Mouse (Mus musculus) embryo, embryonic 11.5 days (tissue): ENCODE results near the gene Gm21060.
"Not testable (repeated sequence)": the region's sequence is repeated elsewhere in the genome, so short reads cannot be mapped to it uniquely, and the experiment has no call there.

Experiments used
- DNase-seq: peaks from one replicate; pipeline ENCODE4 v3.0.0-alpha.2; 2012; ENCODE audit warnings: low read depth, low spot score

Gene Gm21060

DNA sequence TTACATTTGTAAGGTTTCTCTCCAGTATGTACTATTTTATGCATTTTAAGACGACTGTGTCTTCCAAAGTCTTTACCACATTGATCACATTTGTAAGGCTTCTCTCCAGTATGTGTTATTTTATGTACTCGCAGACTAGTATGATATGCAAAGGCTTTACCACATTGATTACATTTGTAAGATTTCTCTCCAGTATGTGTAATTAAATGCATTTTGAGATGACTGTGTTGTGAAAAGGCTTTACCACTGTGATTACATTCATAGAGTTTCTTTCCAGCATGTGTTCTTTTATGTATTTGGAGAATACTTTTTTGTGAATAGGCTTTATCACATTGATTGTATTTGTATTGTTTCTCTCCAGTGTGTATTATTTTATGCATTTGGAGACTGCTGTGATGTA is at the start of gene Gm21060:
Gm21060 (minus strand) TSS at position 101 of the 400 bp plus-strand sequence.
- DNase-seq, result no peak

GRCm38 (mm10) chr19:61320844-61321243 is 24.0 kb upstream of the Gm21060 start:
- not testable (repeated sequence) for DNase-seq

GRCm38 (mm10) chr19:61313185-61313584 is 16.3 kb upstream of the Gm21060 start:
- DNase-seq, result not testable (repeated sequence)

DNA sequence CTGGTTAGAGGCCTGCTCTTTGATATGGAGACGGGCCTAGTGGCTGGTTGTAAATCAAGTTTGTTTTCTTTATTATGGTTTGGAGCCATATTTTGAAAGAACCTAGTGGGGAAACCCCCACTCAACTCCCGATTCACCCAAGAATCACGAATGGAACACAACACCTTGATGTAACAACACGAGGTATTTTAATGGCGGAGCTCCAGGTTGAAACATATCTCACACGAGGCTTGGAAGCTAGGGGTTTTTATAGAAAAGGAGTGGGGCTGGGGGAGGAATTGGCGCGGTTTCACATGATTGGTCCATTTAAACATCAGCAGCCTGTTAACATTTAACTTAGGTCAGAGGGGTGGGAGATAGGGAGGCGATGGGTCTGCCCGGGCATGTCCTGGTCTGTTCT is 15.5 kb upstream of the Gm21060 start:
- not testable (repeated sequence) for DNase-seq

DNA sequence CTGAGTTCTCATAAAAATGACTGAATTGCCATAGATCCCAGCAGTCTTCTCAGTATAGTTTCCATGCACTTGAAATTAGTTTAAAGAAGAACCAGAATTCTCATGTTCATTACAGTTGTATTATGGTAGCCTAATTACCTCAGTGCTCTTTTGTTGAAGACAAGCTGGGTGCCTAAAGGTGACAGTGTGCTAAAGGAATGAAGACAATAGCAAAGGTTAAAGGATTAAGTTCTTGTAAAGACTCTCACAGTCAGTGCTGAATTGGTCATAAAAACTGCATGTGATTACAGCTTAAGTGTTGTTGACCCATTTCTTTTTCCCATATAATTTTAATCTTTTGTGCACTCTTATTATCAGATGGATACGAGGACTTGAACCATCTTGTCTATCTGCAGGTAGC is 11.2 kb upstream of the Gm21060 start:
- not testable (repeated sequence) for DNase-seq

DNA sequence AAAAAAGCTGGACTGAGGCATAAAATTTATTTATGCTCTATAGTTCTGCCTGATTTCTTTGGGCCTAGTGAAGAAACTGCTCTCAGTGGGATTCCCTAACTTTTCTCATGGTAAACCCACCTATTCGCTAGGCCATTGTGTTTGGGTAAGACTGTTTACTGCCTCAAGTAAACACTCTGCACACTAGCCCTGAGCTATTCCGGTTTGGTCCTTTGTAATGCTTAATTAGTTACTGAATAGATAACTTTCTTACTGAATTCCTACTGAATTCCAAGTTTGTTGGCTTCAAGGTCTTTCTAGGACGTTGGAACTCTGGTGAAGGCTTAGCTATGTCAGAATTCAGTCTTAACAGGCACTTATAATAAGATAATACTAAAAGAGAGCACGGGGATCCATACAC is 11.8 kb downstream of the Gm21060 start:
- not testable (repeated sequence) for DNase-seq

DNA sequence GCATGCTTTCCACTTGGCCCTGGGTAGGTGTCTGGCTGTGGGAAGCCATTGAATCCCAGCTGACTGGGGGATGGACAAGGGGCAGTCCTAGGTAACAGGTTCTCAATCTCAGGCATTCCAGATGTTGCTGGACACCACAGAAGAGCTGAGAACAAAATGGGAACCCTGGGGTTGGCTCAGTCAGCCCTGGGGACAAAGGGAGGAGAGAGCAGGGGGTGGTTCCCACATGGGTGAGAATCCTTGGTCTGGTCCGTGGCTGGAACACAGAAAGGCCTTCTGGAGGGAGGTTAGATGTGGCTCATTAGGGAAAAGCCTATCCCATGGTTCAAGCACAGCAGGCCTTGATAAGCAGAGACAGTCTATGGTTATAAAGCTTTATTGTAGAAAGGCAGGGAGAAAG is 13.3 kb downstream of the Gm21060 start:
- no peak for DNase-seq

DNA sequence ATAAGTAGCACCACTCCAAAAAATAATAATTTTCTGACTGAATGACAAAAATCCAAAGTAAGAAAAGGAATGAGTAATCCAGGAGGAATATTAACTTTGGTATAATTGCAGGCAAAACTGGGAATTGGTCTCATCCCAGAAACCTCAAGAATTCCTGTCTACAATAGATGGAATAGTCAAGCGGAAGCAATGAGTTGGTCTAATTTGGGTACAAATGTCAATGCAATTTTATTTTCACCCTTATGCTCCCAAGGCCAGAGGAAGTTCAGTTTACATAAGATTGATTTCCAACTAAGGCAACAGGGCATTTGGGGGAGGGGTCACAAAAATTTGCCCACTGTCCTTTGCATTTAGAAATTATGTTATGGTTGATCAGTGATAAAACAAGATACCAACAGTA is 21.4 kb downstream of the Gm21060 start:
- no peak for DNase-seq

GRCm38 (mm10) chr19:61269141-61269540 is 27.7 kb downstream of the Gm21060 start:
- not testable (repeated sequence) for DNase-seq

DNA sequence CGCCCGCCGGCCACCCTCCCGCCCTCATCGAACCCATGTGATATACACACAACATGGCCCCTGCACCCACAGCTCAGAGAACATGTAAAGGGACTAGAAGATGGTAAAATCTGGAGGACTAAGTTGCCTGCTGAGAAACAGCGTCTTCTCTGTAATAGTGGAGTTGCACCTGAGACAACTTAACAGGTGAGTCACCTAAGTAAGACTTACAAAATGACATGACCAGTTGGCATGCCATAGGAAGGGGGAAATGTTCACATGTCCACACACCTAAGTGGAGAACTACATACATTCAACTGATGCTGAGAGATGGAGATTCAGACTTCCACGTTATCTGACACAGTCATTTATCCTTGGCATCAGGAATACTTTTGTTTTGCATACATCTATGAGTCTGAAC is 29.7 kb downstream of the Gm21060 start:
- DNase-seq, result no peak

DNA sequence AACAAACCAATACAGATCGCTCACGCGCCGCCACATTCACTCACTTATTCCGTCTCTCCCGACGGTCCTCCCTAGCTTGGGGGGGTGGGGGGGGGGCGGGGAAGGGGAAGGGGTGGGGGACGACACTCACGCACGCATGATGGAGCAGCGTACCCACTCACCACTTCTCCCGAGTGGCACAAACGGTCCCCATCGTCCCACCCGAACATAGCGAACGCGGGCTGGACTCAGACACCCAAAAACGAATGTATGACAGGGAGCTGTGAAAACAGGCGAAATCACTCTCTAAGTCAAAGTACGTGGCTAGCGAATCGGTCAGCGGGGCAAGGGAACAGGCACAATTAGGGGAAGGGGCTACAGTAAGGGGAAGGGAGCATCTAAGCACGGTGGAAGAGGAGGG is 30.2 kb downstream of the Gm21060 start:
- DNase-seq, result no peak

GRCm38 (mm10) chr19:61266246-61266615 is 30.6 kb downstream of the Gm21060 start:
- peak; percentile 14 for DNase-seq

DNA sequence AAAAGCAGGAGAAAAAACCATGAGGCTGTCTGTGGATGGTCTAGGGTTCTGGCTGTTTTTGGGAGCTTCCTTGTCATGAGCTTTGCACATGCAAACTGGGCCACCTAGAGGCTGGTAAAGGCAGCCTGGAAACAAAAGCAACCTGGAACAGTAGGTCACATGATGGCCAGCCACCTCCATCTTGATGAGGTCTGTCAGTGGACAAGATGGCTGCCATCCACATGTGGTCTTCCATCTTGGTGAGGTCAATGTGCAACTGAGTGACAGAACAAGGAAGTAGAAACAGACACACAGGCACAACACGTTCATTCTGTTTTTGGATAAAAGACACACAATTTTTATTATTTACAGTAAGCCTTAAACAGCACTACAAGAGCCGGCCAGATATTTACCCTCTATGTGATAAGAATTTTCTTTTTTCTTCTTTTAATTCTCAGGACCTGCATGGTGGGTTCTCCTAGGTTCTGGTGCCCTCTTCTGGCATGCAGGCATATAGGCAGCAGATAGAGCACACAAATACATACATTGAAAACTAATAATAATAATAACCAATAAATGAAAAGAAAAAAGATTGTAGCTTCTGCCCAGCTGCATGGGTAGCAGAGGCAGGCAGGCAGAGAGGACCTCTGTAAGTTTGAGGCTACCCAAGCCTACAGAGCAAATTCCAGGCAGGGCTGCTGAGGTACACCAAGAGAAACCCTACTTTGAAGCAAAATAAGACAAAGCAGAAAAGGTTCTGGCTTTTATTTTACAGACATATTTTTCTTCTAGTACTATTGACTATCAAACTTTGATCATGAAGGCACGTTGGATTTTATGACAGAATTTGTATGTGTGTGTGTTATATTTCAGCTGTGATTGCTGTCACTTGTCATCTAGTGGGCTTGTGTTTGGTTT is 31.3 kb downstream of the Gm21060 start:
- DNase-seq, result peak; percentile 62

GRCm38 (mm10) chr19:61264933-61265332 is 31.9 kb downstream of the Gm21060 start:
- DNase-seq, result no peak

DNA sequence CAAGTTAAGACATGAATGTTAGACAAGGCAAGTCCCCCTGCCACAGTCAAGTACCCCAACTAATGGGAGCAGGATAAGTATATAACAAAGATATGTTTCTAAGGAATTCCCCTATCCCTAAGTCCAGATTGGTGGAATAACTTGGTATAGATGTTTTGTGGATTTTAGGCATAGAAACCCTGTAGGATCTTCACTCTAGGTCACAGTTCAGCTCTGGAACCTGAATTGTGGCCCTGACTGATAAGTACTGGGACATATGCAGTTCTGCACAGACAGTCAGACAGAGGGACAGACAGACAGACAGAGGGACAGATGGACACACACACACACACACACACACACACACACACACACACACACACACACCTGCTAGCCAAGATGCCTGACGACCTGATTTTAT is 32.6 kb downstream of the Gm21060 start:
- peak; percentile 26 for DNase-seq

GRCm38 (mm10) chr19:61261241-61261640 is 35.6 kb downstream of the Gm21060 start:
- no peak for DNase-seq

GRCm38 (mm10) chr19:61257733-61258132 is 39.1 kb downstream of the Gm21060 start:
- DNase-seq, result no peak

DNA sequence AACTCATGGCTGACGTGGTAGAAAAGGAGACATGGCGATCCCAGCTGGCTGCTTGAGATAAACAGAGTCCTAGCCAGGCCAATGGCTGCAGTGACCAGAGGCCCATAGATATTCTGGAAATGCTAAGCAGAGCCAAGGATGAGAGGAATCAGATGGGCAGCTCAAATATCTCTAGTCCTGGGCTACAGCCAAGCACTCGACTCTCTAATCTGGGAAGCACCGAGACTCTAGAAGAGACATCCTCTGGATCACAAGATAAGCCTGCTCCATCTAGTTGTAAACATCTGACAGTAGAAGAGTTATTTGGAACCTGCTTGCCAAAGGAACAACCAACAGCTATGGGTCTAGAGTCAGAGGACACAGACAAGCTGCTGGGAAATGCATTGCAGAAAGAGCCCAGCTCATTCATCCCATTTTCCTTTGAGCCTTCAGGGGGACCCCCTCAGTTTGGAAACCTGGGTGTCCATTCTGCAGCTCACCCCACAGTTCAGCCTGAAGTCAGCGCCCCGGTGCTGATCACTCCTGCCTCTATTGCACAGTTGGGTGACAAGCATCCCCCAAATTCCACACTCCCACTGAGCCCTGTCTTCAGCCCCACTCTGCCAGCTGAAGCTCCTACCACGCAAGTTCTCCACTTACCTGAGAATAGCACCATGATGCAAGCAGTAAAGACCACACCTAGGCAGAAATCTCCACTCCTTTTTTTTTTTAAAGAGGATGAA is 40.5 kb downstream of the Gm21060 start:
- no peak for DNase-seq

DNA sequence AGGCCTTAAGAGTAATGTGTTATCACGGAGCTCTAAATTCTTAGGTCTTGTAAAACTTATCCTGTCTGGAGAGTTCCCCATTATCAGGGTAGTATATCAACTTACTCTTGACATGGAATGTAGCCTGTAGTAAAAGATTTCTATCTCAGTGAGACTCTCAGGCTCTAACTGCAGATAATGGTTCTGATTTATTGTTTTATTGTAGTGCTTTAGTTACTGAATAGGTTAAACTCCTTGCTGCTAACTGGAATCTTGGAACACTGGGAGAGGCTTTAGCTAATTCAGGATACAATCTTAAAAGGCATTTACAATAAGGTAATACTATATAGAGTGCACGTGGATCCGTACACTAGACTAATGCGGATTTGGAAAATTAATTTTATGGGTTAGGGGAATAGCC is 49.5 kb downstream of the Gm21060 start:
- DNase-seq, result not testable (repeated sequence)
